Mouse (Mus musculus) right cerebral cortex, postnatal 10 days (tissue): ENCODE results near the gene Trarg1.
"Not testable (repeated sequence)": the region's sequence is repeated elsewhere in the genome, so short reads cannot be mapped to it uniquely, and the experiment has no call there.

Experiments used
- DNase-seq, 2 experiments: peaks; one replicate each; pipeline ENCODE4 v3.0.0; 2021; ENCODE audit warnings: low spot score in 2 of 2

Trarg1 gene

GRCm38 (mm10) chr11:76679508-76679907 is at the start of gene Trarg1:
TSS of gene Trarg1 (plus strand) at chr11:76679808.
- DNase-seq = not testable (repeated sequence)

GRCm38 (mm10) chr11:76630023-76630422 is 49.6 kb upstream of the Trarg1 start:
- DNase-seq = no peak

- no peak for DNase-seq
These were observed 49.1 kb upstream of the Trarg1 start for GRCm38 (mm10) chr11:76630487-76630886.

GRCm38 (mm10) chr11:76639269-76639985 is 40.2 kb upstream of the Trarg1 start:
- peak; percentile 34 to 70 for DNase-seq

- DNase-seq = no peak
These were observed 39.4 kb upstream of the Trarg1 start for GRCm38 (mm10) chr11:76640231-76640630.

- no peak for DNase-seq
These were observed 35.4 kb upstream of the Trarg1 start for GRCm38 (mm10) chr11:76644257-76644656.

GRCm38 (mm10) chr11:76645036-76645435 is 34.6 kb upstream of the Trarg1 start:
- DNase-seq = no peak

- DNase-seq = peak; percentile 94 to 95
These were observed 33.7 kb upstream of the Trarg1 start for GRCm38 (mm10) chr11:76645955-76646354.

GRCm38 (mm10) chr11:76647062-76647461 is 32.5 kb upstream of the Trarg1 start:
- DNase-seq = peak; percentile 69 to 71

GRCm38 (mm10) chr11:76647500-76647899 is 32.1 kb upstream of the Trarg1 start:
- peak; percentile 80 to 83 for DNase-seq

GRCm38 (mm10) chr11:76650862-76651560 is 28.6 kb upstream of the Trarg1 start:
- peak; percentile 52 to 79 for DNase-seq

- no peak for DNase-seq
These were observed 26.7 kb upstream of the Trarg1 start for GRCm38 (mm10) chr11:76652838-76653334.

GRCm38 (mm10) chr11:76655106-76655505 is 24.5 kb upstream of the Trarg1 start:
- peak; percentile 57 to 80 for DNase-seq

- no peak for DNase-seq
These were observed 22.1 kb upstream of the Trarg1 start for GRCm38 (mm10) chr11:76657450-76657970.

GRCm38 (mm10) chr11:76659138-76659930 is 20.3 kb upstream of the Trarg1 start:
- no peak for DNase-seq

- no peak for DNase-seq
These were observed 17.7 kb upstream of the Trarg1 start for GRCm38 (mm10) chr11:76661790-76662468.

- DNase-seq = no peak
These were observed 13.5 kb upstream of the Trarg1 start for GRCm38 (mm10) chr11:76666002-76666649.

- DNase-seq = no peak
These were observed 11.8 kb upstream of the Trarg1 start for GRCm38 (mm10) chr11:76667807-76668206.

GRCm38 (mm10) chr11:76671871-76672475 is 7.6 kb upstream of the Trarg1 start, which contains the start of gene Bhlha9:
TSS of gene Bhlha9 (plus strand) at chr11:76672470.
- DNase-seq = no peak
